Mouse (Mus musculus) limb, embryonic 12.5 days (tissue): Measurements from ENCODE around the gene Vmn1r51. TPM values are rescaled to one million over a fixed set of nuclear protein-coding genes. Genes with fewer than 3 reads are reported as not detected.
"Not testable (repeated sequence)": the region's sequence is repeated elsewhere in the genome, so short reads cannot be mapped to it uniquely, and the experiment has no call there.

Experiments
- ATAC-seq: fragments of 200-750 bp; cut with Nextera tagmentation; 2 replicates; pipeline ENCODE4 v1.8.0; 2017; ENCODE audit warnings: low read depth, moderate TSS enrichment; ENCODE audit not compliant: insufficient number of reproducible peaks, insufficient read depth, low FRiP score, low TSS enrichment
- H3K27ac ChIP-seq: fragments of 300-500 bp; sonication (generic); 2 replicates; pipeline ENCODE4 v1.5.1; 2016; ENCODE audit warnings: mild to moderate bottlenecking, moderate library complexity
- H3K27me3 ChIP-seq: fragments of 300-500 bp; sonication (generic); 2 replicates; pipeline ENCODE4 v1.6.1; 2016; ENCODE audit warnings: mild to moderate bottlenecking, moderate library complexity
- H3K36me3 ChIP-seq: fragments of 300-500 bp; sonication (generic); 2 replicates; pipeline ENCODE4 v1.6.1; 2016; ENCODE audit warnings: mild to moderate bottlenecking, moderate library complexity
- H3K4me1 ChIP-seq: fragments of 300-500 bp; sonication (generic); replicated peaks from 2 replicates; pipeline ENCODE4 v1.6.1; 2016
- H3K4me2 ChIP-seq: fragments of 300-500 bp; sonication (generic); 2 replicates; pipeline ENCODE4 v1.6.1; 2016; ENCODE audit warnings: mild to moderate bottlenecking, moderate library complexity
- H3K4me3 ChIP-seq: fragments of 300-500 bp; sonication (generic); replicated peaks from 2 replicates; pipeline ENCODE4 v1.5.1; 2016; ENCODE audit warnings: mild to moderate bottlenecking
- H3K9ac ChIP-seq: fragments of 300-500 bp; sonication (generic); replicated peaks from 2 replicates; pipeline ENCODE4 v1.6.1; 2016; ENCODE audit warnings: mild to moderate bottlenecking, moderate library complexity
- H3K9me3 ChIP-seq: fragments of 300-500 bp; sonication (generic); 2 replicates; pipeline ENCODE4 v1.6.1; 2016; ENCODE audit warnings: mild to moderate bottlenecking, moderate library complexity
- WGBS: fragments of 180-500 bp; shearing (Covaris S2); methylation state at CpG from one replicate; pipeline ENCODE4 v1.1.7; 2016; 5-methylcytosine and 5-hydroxymethylcytosine counted together
- polyA plus RNA-seq: library from polyadenylated mRNA; unstranded; fragments of >200 nt; fragmentation: Nextera tagmentation; extraction: Ambion mirVana; gene quantifications from 2 replicates; pipeline ENCODE4 v1.2.1, GENCODE M21; 2016

The Vmn1r51 gene
- polyA plus RNA-seq = not detected in 2 replicates

DNA sequence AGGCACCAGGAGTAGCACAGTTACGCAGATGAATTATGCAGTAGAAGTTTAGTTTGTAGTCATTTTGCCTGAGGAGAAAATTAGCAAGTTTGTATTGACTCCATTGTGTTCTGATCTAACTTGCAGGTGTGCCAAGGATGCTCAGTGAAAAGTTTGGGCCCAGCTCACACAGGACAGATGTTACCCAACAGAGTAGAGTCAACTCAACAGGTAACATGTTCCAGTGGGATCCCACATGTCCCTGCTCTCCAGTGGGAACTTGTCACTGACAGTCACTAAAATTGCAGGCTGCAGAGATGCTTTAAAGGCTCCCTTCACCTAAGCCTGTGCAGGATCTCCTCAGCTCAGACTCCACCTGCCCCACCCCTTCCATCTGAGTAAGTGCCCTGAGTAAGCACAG lies at the start of gene Vmn1r51:
Vmn1r51 (plus strand) TSS at position 301 of the 400 bp plus-strand sequence.
- ATAC-seq, H3K9ac ChIP-seq, H3K4me1 ChIP-seq, H3K27me3 ChIP-seq, H3K27ac ChIP-seq, H3K4me2 ChIP-seq, H3K36me3 ChIP-seq, H3K4me3 ChIP-seq, H3K9me3 ChIP-seq: not testable (repeated sequence)
- 95% methylated on average over 1 of the region's 1 CpGs for WGBS

DNA sequence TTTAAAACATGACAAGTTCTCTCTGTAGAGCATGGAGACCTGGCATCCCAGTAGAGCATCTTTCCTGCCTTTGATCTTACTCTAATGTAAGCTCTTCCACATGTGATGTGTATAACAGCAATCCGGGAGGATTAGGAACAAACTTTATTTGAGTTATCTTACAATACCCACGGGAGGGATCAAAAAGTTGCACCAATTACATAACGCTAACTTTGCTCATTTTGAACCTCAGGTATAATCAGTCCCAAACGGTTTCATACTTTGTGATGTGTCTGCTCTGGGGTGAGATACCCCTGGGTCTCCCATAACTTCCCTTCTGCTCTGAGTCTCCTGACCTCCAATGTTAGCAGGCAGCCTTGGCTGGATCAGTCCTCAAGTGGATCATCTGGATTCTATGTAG lies 44.0 kb upstream of the Vmn1r51 start, which contains the start of gene Vmn1r49:
Vmn1r49 (minus strand) TSS at position 101 of the 400 bp plus-strand sequence.
- Histone ChIP-seq H3K4me1 (no peaks in the 10 kb centered on the region), H3K9me3 (peaks cover 23% of the 10 kb centered on the region), H3K27ac (no peak within 1 kb of the TSS), H3K4me3 (no peak within 1 kb of the TSS), H3K27me3 (no peaks in the 10 kb centered on the region), H3K9ac (no peak within 1 kb of the TSS), H3K4me2 (no peak within 1 kb of the TSS), H3K36me3 (no peaks in the 10 kb centered on the region)
- ATAC-seq = no peak
- WGBS = 76% methylated on average over 4 of the region's 4 CpGs

DNA sequence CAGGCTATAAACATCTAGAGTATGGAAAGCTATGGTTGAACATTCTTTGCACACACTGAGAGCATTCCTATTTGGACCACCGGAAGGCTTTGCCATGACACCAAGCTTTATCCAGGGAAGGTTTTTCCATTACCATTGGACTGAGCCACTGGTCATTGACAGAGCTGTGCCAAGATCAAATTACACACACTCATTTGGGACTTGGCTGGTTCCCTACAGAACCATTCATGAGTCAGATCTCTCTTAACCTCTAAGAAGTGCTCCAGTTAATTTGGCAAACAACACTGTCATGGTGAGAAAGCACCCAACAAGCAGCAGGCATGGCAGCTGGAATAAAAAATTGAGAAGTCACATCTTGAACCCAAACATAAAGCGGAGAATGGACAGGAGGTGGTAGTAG lies 21.8 kb upstream of the Vmn1r51 start:
- H3K4me1 ChIP-seq = no peaks in the 10 kb centered on the region
- no peak overlapping the region for H3K27ac ChIP-seq
- ATAC-seq = no peak
- H3K4me3 ChIP-seq = no peak overlapping the region
- no peak overlapping the region for H3K4me2 ChIP-seq
- H3K9me3 ChIP-seq = peaks cover 31% of the 10 kb centered on the region; the same call in 1 of the 2 replicates
- 94% methylated on average over 2 of the region's 2 CpGs for WGBS
- H3K9ac ChIP-seq = no peak overlapping the region
- no peaks in the 10 kb centered on the region for H3K27me3 ChIP-seq
- no peaks in the 10 kb centered on the region for H3K36me3 ChIP-seq

DNA sequence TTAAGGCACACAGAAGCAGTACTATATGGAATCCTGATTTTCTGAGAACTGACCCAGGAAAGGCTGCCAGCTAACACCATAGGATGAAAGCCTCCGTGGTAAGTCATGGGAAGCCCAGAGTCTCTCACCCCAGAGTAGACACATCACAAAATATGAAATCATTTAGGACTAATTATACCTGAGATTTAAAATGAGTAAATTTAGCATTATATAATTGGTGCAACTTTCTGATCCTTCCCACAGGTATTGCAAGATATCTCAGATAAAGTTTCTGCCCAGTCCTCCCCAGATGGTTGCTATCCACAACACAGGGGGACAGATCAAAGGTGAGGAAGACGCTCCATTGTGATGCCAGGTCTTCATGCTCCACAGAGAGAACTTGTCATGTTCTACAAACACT lies 21.3 kb upstream of the Vmn1r51 start, which contains the start of gene Vmn1r50:
Vmn1r50 (plus strand) TSS at position 301 of the 400 bp plus-strand sequence.
- 62% methylated on average over 2 of the region's 2 CpGs for WGBS
- Histone ChIP-seq H3K9me3 (peaks cover 31% of the 10 kb centered on the region; the same call in 1 of the 2 replicates), H3K27me3 (no peaks in the 10 kb centered on the region), H3K4me2 (no peak within 1 kb of the TSS), H3K4me3 (no peak within 1 kb of the TSS), H3K36me3 (no peaks in the 10 kb centered on the region), H3K4me1 (no peaks in the 10 kb centered on the region), H3K9ac (no peak within 1 kb of the TSS), H3K27ac (no peak within 1 kb of the TSS)
- ATAC-seq = no peak

DNA sequence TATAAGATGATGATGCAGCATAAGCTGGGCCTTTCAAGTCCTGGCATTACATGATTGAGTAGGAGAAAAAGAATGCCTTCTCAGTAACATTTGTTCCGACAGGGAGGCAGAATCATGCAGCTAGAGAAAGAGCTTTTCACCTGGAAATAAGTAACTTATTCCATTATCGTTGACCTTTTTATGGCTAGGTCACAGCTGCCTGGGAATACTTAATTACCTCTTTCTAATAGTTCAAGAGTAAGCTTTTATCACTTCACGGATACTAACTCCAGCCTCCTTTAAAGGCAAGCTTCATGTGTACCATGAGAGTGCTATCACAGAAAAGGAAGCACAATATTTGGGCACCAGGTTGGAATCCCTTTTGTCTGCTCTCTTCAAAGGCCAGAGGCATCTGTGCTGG lies 37.7 kb downstream of the Vmn1r51 start:
- H3K36me3 ChIP-seq = no peaks in the 10 kb centered on the region
- H3K4me3 ChIP-seq = no peak overlapping the region
- H3K9ac ChIP-seq = no peak overlapping the region
- no peaks in the 10 kb centered on the region; the same call in none of the 2 replicates for H3K9me3 ChIP-seq
- no peaks in the 10 kb centered on the region for H3K27me3 ChIP-seq
- H3K4me2 ChIP-seq = no peak overlapping the region
- no peak for ATAC-seq
- 63% methylated on average over 3 of the region's 3 CpGs for WGBS
- H3K4me1 ChIP-seq = no peaks in the 10 kb centered on the region
- no peak overlapping the region for H3K27ac ChIP-seq

DNA sequence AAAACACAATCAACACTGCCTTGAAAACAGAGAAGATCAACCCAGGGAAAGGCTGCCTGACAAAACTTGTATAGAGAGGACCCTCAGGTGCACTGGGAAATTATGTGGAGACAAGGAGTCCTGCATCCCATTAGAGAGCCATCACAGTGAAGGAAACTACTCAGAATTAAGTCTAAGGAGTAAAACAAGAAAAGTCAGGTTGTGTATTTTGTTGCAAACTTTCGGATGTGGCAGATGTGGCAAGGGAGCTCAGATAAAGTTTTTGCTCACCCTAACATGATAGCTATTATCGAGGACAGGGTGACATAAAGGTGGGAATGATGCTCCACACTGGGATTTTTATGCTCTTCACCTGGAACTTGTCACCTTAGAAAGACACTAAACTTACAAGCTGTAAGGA lies 52.1 kb downstream of the Vmn1r51 start, which contains the start of gene Vmn1r52:
Vmn1r52 (plus strand) TSS at position 301 of the 400 bp plus-strand sequence.
- H3K27me3 ChIP-seq = no peaks in the 10 kb centered on the region
- no peak within 1 kb of the TSS for H3K4me2 ChIP-seq
- H3K4me1 ChIP-seq = no peaks in the 10 kb centered on the region
- no peak within 1 kb of the TSS for H3K9ac ChIP-seq
- no peaks in the 10 kb centered on the region for H3K9me3 ChIP-seq
- H3K4me3 ChIP-seq = no peak within 1 kb of the TSS
- H3K36me3 ChIP-seq = no peaks in the 10 kb centered on the region
- WGBS = 73% methylated on average over 2 of the region's 2 CpGs
- ATAC-seq = no peak
- H3K27ac ChIP-seq = no peak within 1 kb of the TSS

Other genes starting within 250 kb of the Vmn1r51 start
- gene Vmn1r42, start 246.2 kb upstream of the Vmn1r51 start, polyA plus RNA-seq = not detected in 2 replicates
- not detected in 2 replicates for gene Vmn1r43, start 246.2 kb upstream of the Vmn1r51 start, polyA plus RNA-seq
- not detected in 2 replicates for gene Vmn1r44, start 238.9 kb upstream of the Vmn1r51 start, polyA plus RNA-seq
- not detected in 2 replicates for gene Vmn1r45, start 182.0 kb upstream of the Vmn1r51 start, polyA plus RNA-seq
- not detected in 2 replicates for gene Vmn1r46, start 153.3 kb upstream of the Vmn1r51 start, polyA plus RNA-seq
- not detected in 2 replicates for gene Vmn1r47, start 106.4 kb upstream of the Vmn1r51 start, polyA plus RNA-seq
- gene Vmn1r48, start 85.8 kb upstream of the Vmn1r51 start, polyA plus RNA-seq = not detected in 2 replicates
- gene Vmn1r49, start 44.1 kb upstream of the Vmn1r51 start, polyA plus RNA-seq = not detected in 2 replicates
- not detected in 2 replicates for gene Vmn1r50, start 21.2 kb upstream of the Vmn1r51 start, polyA plus RNA-seq
- not detected in 2 replicates for gene Vmn1r52, start 52.2 kb downstream of the Vmn1r51 start, polyA plus RNA-seq
- not detected in 2 replicates for gene V1ra8, start 80.2 kb downstream of the Vmn1r51 start, polyA plus RNA-seq
- not detected in 2 replicates for gene Vmn1r53, start 101.8 kb downstream of the Vmn1r51 start, polyA plus RNA-seq
- gene Vmn1r54, start 123.7 kb downstream of the Vmn1r51 start, polyA plus RNA-seq = not detected in 2 replicates
- gene BC048671, start 178.6 kb downstream of the Vmn1r51 start, polyA plus RNA-seq = not detected in 2 replicates
- not detected in 2 replicates for gene Chst13, start 202.6 kb downstream of the Vmn1r51 start, polyA plus RNA-seq
- gene Uroc1, start 210.7 kb downstream of the Vmn1r51 start, polyA plus RNA-seq = 0.06 TPM in 2 replicates
- 9.9 and 12.1 TPM in 2 replicates for gene Zxdc, start 246.9 kb downstream of the Vmn1r51 start, polyA plus RNA-seq